Mouse (Mus musculus) C2C12 (cell line): ENCODE results near the gene Zfp839.

Experiments
- CEBPB ChIP-seq: IDR thresholded peaks from one replicate; pipeline ENCODE4 v1.6.1; 2011; ENCODE audit warnings: low read depth, mild to moderate bottlenecking, control low read depth, moderate library complexity
- CTCF ChIP-seq: IDR thresholded peaks from one replicate; pipeline ENCODE4 v1.5.1; 2011; ENCODE audit not compliant: control insufficient read depth, insufficient read depth, insufficient read length
- FOSL1 ChIP-seq: IDR thresholded peaks from one replicate; pipeline ENCODE4 v1.8.0; 2011; ENCODE audit warnings: mild to moderate bottlenecking, low read length; ENCODE audit not compliant: poor library complexity, insufficient read depth, severe bottlenecking
- MAX ChIP-seq: IDR thresholded peaks from one replicate; pipeline ENCODE4 v1.6.1; 2011; ENCODE audit warnings: mild to moderate bottlenecking, control low read depth
- MYOD1 ChIP-seq: IDR thresholded peaks from one replicate; pipeline ENCODE4 v1.6.1; 2011; ENCODE audit warnings: low read depth; ENCODE audit not compliant: control insufficient read depth, insufficient read length
- MYOG ChIP-seq: IDR thresholded peaks from one replicate; pipeline ENCODE4 v1.6.1; 2011; ENCODE audit not compliant: control insufficient read depth, insufficient read length; ENCODE audit errors: extremely low read depth
- USF1 ChIP-seq: IDR thresholded peaks from one replicate; pipeline ENCODE4 v1.6.1; 2011; ENCODE audit warnings: low read depth, mild to moderate bottlenecking, control low read depth, moderate library complexity

DNA sequence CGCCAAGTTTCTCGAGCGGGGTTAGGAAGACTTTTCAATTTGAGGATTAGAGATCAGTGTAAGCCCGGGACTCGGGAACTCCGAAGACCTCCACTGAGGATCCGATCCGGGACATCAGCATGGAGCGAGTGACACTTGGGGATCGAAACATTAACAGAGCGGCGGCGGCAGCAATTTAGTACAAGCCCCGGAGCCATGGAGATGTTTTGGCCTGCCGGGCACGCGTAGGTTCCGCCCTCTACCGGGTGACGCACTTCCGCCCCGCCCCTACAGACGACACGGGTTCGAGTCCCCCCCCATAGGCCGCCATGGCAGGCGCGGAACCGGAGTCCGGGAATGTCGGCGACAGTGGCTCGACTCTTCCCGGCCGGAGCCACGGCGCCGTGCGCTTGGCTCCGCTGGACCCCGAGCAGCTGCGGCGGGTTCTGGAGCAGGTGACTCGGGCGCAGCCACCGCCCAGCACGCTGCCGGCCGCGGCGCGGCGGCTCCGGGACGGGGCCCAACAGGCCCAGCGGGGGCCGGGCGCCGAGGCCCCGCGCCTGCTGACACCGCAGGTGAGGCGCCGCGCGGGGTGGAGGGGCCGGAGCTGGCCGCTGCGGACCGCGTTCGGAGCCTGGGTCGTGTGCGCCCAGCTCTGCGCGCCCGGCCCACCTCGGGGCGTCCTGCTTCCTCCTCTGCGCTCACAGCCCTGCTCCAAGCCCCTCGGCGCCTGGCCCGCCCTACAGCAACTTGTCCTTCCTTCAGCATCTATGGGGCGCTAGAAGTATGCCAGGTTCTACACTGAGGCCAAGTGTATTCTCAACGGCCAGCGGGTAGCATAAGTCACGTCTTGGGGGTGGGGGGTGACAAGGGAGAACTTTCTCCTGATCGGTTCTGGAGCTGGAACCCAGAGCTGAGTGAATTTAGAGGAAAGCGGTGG, at the start of gene Zfp839:
- TF ChIP-seq MYOD1 (no peak), CTCF (no peak), MAX (no peak), CEBPB (no peak), USF1 (no peak), MYOG (no peak), FOSL1 (no peak)
